Mouse (Mus musculus): ENCODE measurements at regions not wholly inside any gene's neighbourhood (a gene's known extent, or its start where the extent isn't known, plus 50 kb on each side); places are given as distances from the start of the nearest gene placed in this dataset.
"Not testable (repeated sequence)": the region's sequence is repeated elsewhere in the genome, so short reads cannot be mapped to it uniquely, and the experiment has no call there.

GRCm38 (mm10) chr10:25621747-25622134 is 85.7 kb upstream of the Smlr1 start:
- TF ChIP-seq CTCF (IDR thresholded peaks at IDR 0.05; ENCODE audit: control insufficient read depth, insufficient read depth, insufficient read length); MYOD1 (IDR thresholded peaks at IDR 0.05; ENCODE audit: control insufficient read depth, insufficient read length, low read depth); USF1 (IDR thresholded peaks at IDR 0.05; ENCODE audit: low read depth): not testable (repeated sequence)
